Mouse (Mus musculus): ENCODE data around the gene Trpc2.

Trpc2 gene

DNA sequence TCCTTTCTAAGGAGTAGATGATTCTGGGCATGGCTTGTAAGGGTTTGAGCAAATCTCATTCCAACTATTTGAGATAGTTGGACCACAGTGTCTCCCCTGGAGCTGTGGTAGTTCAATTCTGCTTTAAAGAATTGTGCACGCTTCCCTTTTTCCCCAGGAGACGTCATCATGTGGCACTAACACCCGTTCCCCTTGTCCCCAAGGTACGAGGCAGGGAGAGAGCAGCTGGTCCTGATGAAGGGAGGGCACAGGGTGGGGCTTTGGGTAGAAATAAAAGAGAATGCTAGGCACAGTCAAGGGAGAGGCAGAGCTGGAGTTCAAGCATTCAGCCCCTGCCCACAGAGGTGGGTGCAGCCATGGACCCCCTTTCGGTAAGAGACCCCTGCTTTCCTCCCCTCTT is at the start of gene Trpc2:
Trpc2 (plus strand) TSS at position 301 of the 400 bp plus-strand sequence.
- no peak for DNase-seq (ENCODE audit: low read depth, low spot score)

DNA sequence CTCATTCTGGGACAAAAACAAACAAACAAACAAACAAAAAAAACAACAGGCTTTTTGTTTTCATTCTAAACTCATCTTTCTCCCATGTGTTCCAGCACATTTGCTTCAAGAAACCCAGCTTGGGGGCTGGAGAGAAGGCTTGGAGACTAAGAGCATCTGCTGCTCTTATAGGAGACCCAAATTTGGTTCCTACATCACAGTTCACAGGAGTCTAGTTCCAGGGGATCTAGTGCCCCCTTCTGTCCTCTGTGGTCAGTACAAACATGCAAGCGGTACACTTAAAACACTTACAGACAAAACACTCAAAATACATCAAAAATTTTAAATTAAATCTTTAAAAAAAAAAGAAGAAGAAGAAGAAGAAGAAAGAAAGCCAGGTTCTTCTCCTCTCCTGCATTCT is 48.0 kb upstream of the Trpc2 start:
- peak; percentile 18 for DNase-seq (ENCODE audit: low read depth, low spot score)

DNA sequence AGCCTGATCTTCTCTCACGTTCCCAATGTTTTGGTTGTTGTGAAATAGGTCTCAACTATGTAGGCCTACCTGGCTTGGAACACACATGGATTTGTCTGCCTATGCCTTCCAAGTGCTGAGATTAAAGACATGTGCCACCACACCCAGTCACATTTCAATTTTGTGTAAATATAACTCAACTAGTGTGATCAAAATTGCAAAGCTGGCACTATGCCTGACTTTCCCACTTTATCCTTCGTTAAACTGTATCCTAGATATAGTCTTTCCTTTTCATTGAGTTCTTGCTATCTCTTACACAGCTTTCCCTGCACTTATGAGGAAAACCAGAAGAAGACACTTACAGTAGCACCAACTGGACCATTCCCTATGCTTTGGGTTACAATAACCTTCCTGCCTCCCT is 47.4 kb upstream of the Trpc2 start:
- DNase-seq (ENCODE audit: low read depth, low spot score), result no peak

DNA sequence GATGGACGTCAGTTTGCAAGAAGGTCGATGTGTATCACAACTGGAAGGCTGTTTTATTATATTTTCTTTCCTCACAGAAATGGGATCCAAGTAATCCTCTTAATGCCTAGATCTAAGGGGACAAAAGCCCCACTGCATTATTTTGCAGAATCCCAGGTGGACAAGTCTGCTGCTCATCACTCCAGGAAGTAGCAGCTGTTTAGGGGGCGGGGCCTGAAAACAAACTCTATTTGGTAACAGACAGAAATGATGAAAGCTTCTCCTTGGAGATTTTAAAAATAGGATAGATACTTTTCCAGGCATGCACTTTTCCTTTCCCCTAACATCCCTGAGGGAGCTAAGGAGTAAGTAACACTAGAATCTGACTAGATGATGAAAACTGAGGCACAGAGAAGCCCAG is 45.6 kb upstream of the Trpc2 start:
- no peak for DNase-seq (ENCODE audit: low read depth, low spot score)

DNA sequence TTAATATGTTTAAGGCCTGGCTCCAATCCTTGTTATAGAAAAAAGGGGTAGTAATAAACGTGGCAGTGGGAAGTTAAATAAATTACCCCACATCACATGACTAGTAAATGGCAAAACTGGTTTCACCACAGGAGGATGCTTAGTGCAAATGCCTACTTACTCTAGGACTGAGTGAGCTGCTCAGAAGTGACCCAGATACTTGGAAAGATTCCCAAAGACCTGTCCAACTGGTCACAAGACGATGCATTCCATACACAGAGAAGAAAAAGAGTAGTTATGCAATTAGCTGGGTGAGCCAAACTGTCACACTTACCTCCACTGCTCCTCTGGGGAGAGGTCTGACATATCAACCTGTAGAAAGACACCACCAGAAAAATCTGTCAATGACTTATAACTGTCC is 40.6 kb upstream of the Trpc2 start:
- no peak for DNase-seq (ENCODE audit: low read depth, low spot score)

DNA sequence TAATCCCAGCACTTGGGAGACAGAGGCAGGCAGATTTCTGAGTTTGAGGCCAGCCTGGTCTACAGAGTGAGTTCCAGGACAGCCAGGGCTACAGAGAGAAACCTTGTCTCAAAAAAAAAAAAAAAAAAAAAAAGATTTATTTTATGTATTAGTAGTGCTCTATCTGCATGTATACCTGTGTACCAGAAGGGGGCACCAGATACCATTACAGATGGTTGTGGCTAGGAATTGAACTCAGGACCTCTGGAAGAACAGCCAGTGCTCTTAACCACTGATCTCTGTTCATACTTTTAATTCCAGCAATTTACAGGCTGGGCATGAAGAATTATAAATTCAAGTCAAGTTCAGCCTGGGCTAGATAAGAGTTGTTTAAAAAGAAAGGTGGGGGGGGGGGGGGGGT is 34.4 kb upstream of the Trpc2 start:
- DNase-seq (ENCODE audit: low read depth, low spot score), result peak; percentile 52

DNA sequence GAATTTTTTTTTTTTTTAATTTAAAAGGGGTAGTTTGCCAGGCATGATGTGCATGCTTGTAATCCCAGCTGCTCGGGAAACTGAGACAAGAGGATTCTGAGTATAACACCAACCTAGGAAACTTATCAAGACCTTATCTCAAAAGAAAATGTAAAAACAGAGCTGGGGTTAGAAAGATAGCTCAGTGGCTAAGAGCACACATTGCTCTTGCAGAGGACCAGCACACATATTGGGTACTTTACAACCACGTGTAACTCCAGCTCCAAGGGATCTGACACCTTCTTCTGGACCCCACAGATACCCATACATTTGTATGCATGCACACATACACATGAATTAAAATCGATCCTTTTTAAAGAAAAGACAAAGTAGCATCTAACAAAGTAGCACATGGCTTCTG is 21.6 kb upstream of the Trpc2 start:
- no peak for DNase-seq (ENCODE audit: low read depth, low spot score)

DNA sequence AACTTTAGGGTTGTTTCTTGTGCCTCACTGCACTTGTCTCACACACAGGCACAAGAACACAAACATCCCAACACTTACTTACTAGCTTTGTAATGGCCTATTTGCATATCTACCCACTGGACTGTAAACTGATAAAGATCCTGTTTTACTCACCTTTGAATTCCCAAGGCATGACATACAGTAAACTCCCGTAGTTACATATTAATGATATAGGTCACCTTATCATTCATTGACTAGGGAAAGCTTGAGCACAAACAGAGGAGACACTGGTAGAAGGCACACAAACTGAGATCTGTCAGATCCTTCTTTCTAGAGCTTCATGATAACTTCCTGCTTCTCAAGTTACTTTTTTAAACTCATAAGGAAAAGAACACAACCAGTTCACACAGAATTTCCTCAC is 20.7 kb upstream of the Trpc2 start:
- DNase-seq (ENCODE audit: low read depth, low spot score), result no peak

DNA sequence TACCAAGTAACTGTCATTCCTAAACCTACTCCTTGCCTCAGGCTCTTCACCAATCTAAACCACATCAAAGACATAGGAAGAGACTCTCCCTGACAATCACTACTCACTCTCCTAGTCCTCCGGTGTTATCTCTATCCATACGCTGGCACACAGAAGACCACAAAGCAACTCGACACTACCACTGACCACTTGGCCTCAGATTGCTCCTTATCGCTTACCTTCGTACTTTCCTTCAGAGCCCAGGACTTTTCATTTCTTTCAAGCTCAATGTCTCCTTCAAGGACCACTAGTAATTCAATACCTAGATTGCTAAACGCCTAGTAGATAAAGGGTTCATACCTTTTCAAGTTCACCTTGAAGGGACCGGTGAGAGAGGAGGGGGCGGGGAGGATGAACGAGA is 19.0 kb upstream of the Trpc2 start:
- no peak for DNase-seq (ENCODE audit: low read depth, low spot score)

DNA sequence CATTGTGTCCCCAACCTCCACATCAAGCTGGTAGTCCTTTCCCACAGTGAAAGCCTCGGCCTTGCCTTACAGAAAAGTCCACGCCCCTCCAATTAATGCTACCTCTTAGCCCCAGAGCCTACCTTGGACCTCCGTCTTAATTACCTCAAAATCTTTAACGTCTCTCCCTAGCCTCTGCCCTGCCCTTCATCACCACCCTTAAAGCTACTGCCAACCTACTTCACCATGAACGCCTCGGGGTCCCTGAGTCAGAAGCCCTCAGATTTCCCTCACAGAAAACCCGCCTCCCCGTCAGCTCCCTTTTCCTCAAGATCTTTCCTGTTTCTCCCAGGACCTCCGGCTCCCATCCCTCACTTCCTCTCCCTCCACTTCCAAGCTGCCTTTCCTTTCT is 18.3 kb upstream of the Trpc2 start:
- no peak for DNase-seq (ENCODE audit: low read depth, low spot score)

DNA sequence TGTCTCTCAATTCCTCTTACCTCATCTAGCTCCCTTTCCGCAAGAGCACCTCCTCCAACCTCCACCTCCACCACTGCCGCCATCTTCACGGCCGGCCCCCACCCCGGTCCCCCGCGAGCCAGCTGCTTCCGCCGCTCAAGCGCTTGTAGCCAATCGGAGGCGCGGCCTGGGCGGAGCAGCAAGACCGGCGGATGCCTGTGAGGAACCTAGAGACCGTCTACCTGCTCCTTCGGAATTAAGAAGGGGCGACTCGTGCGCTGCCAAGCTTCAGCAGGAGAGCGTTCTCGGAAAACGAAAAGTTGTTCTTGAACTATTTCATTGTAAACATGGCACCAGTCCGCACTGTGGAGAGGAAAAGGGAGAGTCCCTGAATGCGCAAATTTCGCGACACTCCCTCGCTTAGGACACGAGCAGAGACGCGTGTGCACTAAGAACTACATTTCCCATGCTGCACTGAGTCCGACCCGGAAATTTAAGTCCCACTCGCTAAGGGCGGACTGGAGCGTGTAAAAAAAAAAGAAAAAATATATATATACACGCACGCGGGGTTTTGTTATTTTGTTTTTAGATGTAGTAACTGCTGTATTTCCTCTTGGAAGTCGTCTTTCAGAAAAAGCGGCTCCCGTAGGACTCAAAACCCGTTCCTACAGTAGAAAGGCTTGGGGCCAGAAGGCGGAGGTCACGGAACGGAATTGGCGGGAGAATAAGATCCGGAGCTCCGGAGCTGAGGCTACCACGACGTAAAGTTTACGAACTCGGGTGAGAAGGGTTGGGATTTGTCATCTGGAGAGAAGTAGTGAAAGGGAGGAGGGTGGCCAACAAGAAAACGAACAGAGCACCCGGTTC is 17.6 kb upstream of the Trpc2 start, which contains the start of the genes Rnf121, Xndc1 and Xntrpc:
Rnf121 (minus strand) TSS at position 424 of the 846 bp plus-strand sequence.
Xndc1 (plus strand) TSS at position 466 of the 846 bp plus-strand sequence.
Xntrpc (plus strand) TSS at position 668 of the 846 bp plus-strand sequence.
- peak; percentile 95 for DNase-seq (ENCODE audit: low read depth, low spot score)

DNA sequence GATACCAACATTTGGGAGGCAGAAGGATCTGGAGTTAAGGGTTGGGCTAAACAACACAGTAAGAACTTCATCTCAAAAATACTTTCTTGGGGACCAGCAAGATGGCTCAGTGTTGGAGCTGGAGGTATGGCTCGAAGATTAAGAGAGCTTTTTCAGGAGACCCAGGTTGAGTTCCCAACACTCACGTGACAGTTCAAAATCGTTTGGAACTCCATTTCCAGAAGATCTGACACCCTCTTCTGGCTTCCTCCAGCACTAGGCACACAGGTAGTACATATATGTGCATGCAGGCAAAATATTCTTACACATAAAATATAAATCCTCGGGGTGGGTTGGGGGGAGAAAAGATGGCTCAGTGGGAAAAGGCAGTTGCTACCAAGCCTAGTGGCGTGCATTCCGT is 16.6 kb upstream of the Trpc2 start:
- peak; percentile 22 for DNase-seq (ENCODE audit: low read depth, low spot score)

DNA sequence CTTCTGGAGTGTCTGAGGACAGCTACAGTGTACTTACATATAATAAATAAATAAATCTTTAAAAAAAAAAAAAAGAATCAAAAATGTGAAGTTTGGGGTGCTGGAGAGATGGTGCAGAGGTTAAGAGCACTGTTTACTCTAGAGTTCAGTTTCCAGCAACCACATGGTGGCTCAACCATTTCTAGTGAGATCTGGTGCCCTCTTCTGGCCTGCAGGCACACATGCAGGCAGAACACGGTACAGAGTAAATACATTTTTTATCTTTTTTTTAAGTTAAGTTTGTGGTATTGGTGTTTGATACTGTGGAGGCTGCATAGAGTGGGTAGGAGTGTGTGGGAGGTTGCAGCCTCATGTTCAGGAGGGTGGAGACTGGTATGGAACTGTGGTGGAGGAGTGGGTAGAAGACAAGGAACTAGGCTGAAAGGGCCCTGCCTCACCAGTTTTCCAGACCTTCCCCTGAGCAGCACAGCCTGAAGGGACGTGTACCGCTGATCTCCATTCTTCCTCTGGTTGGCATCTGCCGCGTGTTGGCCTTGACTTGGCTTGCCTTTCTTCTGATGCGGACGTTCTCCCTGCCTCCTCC is 6.1 kb upstream of the Trpc2 start:
- peak; percentile 71 for DNase-seq (ENCODE audit: low read depth, low spot score)

DNA sequence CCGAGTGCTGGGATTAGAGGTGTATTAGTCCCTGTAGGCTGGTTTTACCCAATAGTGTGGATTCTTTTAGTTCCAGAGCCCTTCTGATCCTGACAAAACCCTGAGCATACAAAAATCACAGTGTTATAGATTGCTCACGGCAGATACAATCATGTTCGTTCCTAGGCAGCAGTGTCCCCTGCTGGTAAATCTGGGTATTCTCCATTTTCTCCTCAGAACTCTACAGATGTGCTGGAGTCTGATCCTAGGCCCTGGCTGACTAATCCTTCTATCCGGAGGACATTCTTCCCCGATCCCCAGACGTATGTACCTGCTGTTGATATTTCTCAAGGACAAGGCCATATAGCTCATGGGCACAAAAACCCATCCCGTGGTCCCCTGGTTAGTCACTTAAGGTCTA is 4.4 kb upstream of the Trpc2 start:
- peak; percentile 62 for DNase-seq (ENCODE audit: low read depth, low spot score)

DNA sequence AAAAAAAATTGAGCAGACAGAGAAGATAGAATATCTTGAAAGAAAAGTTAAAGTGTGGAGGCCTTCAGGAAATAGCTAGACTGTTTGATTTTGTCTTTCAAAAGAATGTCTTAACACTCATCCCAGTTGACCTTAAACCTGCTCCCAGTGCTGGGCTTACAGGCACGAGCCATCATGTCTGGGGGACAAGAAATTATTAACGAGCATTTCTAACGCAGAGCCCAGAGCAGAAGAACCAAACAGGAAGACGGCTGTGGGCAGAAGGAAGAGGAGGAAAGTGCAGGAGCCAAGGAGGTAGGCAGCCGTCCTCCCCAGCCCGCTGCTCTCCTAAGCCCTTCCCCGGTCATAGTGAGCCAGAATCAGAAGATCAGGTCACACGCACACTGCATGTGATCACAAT is 2.6 kb upstream of the Trpc2 start:
- no peak for DNase-seq (ENCODE audit: low read depth, low spot score)

DNA sequence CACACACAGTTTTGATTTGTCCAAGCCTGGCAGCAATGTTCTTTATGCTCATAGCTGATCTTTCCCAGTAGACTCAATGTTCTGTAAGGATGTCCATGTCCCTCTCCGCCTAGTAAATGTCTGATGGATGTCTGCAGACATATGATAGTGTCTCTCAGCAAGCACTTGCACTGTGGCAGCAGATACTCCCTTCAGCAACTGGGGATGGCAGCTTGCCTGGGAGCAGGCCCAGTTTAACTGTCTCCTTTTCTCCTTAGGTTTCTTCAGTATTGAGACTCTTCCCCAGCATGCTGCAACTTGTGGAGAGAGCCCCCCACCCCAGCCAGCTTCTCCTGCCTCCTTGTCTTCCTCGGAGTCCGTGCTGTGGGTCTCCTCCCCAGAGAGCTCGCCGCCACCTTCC is 1.1 kb upstream of the Trpc2 start:
- DNase-seq (ENCODE audit: low read depth, low spot score), result no peak

DNA sequence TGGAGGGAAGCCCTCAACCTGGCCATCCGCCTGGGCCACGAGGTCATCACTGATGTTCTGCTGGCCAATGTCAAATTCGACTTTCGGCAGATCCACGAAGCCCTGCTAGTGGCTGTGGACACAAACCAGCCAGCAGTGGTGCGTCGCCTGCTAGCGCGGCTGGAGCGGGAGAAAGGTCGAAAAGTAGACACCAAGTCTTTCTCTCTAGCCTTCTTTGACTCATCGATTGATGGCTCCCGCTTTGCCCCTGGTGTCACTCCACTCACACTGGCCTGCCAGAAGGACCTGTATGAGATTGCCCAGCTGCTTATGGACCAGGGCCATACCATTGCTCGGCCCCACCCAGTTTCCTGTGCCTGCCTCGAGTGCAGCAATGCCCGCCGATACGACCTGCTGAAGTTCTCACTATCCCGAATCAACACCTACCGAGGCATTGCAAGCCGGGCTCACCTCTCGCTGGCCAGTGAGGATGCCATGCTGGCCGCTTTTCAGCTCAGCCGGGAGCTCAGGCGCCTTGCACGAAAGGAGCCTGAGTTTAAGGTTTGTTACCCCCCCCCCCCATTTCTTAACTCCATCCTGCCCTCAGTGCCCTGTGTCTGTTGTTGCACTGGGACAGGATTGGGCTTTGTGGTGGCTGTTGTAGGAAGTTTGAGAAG is 1.3 kb downstream of the Trpc2 start:
- no peak for DNase-seq (ENCODE audit: low read depth, low spot score)

DNA sequence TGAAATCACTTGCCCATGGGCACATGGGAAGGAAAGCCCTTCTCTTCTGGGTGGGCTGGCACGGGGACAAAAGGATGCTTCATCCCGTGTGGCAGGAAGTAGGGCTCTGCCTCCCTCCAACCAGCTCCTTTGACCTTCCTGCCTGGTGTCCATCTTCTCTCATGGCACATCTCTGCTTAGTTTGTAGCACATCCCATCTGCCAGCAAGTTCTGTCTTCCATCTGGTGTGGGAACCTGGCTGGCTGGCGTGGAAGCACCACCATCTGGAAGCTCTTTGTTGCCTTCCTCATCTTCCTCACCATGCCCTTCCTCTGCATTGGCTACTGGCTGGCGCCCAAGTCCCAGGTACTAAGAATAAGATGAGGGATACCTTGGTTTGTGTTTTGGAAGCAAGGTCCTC is 4.4 kb downstream of the Trpc2 start:
- no peak for DNase-seq (ENCODE audit: low read depth, low spot score)

DNA sequence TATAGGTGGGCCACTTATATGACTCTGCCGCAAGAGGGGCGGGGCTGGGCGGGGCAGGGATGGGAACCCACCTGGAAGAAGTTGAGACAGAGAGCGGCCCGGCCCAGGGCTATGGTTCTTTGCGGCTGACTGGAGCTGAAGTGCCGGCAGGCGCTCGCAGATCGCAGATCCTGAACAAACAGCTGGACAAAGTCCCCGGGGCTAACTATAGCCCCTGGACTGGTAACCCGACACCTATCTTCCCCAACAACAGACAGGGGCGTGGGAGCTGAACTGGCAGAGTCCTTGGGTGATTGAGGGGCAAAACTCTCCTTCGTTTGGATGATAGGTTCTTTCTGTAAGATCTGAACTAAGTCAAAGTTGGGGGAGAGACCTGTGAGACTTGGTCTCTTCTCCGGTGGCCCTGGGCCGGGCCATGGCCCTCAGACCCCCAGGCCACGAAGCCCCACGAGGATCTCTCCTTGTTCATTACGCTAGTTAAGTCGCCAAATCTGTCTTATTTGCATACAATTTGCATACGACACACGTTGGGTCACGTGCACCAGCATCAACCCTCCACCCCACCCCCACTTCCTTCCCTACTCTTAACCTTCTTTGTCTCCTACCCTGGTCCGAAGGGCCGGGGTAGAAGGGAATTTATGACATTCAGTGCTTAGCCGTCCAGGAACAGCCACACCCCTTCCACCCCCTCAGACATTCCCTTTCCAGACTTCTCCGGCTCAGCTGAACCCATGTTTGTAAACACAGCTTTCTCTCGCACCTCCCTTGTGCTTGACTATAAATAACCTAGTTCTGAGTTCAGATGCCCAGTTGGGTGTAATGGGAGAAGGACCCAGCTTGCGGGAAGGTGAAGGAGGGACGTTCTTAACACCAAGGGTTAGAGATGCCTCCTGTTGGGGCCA is 17.1 kb downstream of the Trpc2 start:
- DNase-seq (ENCODE audit: low read depth, low spot score), result peak; percentile 91

DNA sequence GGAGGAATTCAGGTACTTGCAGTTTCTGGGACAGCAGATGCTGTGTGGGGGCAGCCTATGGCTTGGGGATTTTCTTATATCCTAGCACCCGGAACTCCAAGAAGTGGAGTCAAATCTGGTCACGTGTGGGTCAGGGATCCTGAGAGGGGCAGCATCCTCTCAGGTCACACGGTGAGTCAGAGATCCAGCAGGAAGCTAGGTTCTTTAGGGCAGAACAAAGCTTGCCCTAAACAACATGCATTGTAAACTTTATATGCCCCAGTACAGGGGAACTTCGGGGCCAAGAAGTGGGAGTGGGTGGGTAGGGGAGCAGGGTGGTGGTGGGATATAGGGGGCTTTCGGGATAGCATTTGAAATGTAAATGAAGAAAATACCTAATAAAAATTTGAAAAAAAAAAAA is 18.0 kb downstream of the Trpc2 start:
- DNase-seq (ENCODE audit: low read depth, low spot score), result no peak

DNA sequence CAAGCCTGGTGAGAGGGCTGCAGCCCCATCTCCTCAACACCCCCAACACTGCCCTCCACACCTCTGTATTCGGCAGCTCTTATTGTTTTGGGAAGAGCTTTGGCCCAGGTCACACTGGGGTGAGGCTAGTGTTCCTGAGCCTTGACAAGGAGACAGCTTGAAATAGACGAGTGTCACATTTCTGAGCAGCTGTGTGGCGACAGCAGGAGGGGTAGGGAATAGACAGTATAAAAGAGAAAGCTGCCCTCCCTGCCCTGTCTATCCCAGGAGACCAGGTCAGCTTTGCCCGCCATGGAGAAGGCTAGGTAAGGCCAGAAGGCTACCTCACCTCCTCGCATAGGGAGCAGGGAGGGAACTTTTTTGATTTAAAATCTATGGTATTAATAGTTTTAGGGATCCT is 18.6 kb downstream of the Trpc2 start, which contains the start of gene Art1:
Art1 (plus strand) TSS at position 257 of the 400 bp plus-strand sequence.
- no peak for DNase-seq (ENCODE audit: low read depth, low spot score)

DNA sequence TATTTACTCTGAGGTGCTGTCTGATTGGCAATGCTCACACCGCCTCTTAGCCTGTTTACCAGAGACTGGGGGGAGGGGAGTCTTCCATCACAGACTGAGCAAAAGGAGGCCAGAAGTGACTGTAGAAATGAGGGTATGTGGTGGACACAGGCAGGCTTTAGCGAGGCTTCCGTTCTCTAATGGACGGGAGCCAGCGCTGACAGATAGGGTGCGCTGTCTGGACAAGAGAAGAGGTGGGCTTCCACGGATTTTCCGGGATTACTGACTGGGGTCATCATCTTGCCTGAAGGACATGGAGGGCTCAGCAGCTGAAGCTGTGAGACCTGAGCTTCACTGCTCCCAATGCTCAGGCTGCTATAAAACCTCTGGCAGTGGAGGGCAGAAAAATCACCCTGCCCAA is 19.3 kb downstream of the Trpc2 start:
- DNase-seq (ENCODE audit: low read depth, low spot score), result no peak

All from ZHBTc4 (cell line).